Mouse (Mus musculus): ENCODE measurements around the gene Ufsp1. TPM values are rescaled to one million over a fixed set of nuclear protein-coding genes. Genes with fewer than 3 reads are reported as not detected.

Ufsp1 gene
- total and polyA plus RNA-seq, 2 experiments = 1.4 to 6.3 TPM

- peak; percentile 58 for DNase-seq (ENCODE audit: extremely low read depth, low read depth, low spot score)
- Histone ChIP-seq H3K9ac (ENCODE audit: low read depth, low read length) (peak within 1 kb of the TSS; percentile 88), H3K79me2 (ENCODE audit: control insufficient read depth, insufficient read depth, low read length) (peaks cover 11% of the 10 kb centered on the region; the same call in 1 of the 2 replicates), H3K4me1 (ENCODE audit: control insufficient read depth, insufficient read depth, low read length) (peaks cover 11% of the 10 kb centered on the region; the same call in 1 of the 2 replicates), H3K4me3 (ENCODE audit: insufficient read depth, low read depth, low read length) (peak within 1 kb of the TSS; percentile 74), H3K36me3 (ENCODE audit: control insufficient read depth, insufficient read depth, low read length) (no peaks in the 10 kb centered on the region), H3K27ac (replicated peaks; ENCODE audit: insufficient read depth, low read depth, low read length) (peak within 1 kb of the TSS; percentile 68), H3K27me3 (ENCODE audit: control insufficient read depth, insufficient read depth, low read length) (no peaks in the 10 kb centered on the region)
- TF ChIP-seq CTCF (IDR thresholded peaks at IDR 0.05; ENCODE audit: low read depth, low read length) (no peak), POLR2A (IDR thresholded peaks at IDR 0.05; ENCODE audit: extremely low read depth, insufficient read depth, low read length) (no peak)
- 35% methylated on average over 30 of the region's 30 CpGs for WGBS
Observed at GRCm38 (mm10) chr5:137314193-137315083, 20.0 kb downstream of the Ufsp1 start, which contains the start of gene Trip6. TSS of gene Trip6 (minus strand) at chr5:137314404.

- Histone ChIP-seq H3K27me3 (ENCODE audit: control insufficient read depth, insufficient read depth, low read length) (no peaks in the 10 kb centered on the region), H3K4me1 (ENCODE audit: control insufficient read depth, insufficient read depth, low read length) (peaks cover 11% of the 10 kb centered on the region; the same call in 1 of the 2 replicates), H3K79me2 (ENCODE audit: control insufficient read depth, insufficient read depth, low read length) (peaks cover 11% of the 10 kb centered on the region; the same call in 1 of the 2 replicates), H3K27ac (replicated peaks; ENCODE audit: insufficient read depth, low read depth, low read length) (no peak overlapping the region), H3K9ac (ENCODE audit: low read depth, low read length) (no peak overlapping the region), H3K4me3 (ENCODE audit: insufficient read depth, low read depth, low read length) (no peak overlapping the region), H3K36me3 (ENCODE audit: control insufficient read depth, insufficient read depth, low read length) (0 out of 2 replicates have a peak, but pooled peaks cover 1% of the 10 kb centered on the region)
- no peak for DNase-seq (ENCODE audit: extremely low read depth, low read depth, low spot score)
- TF ChIP-seq POLR2A (IDR thresholded peaks at IDR 0.05; ENCODE audit: extremely low read depth, insufficient read depth, low read length) (no peak), CTCF (IDR thresholded peaks at IDR 0.05; ENCODE audit: low read depth, low read length) (peak; percentile 56)
- WGBS = 67% methylated on average over 30 of the region's 30 CpGs
Observed at GRCm38 (mm10) chr5:137315084-137315903, 20.9 kb downstream of the Ufsp1 start.

GRCm38 (mm10) chr5:137317361-137317760, 22.9 kb downstream of the Ufsp1 start:
- no peak overlapping the region for H3K9ac ChIP-seq (ENCODE audit: low read depth, low read length)
- WGBS = 87% methylated on average over 8 of the region's 8 CpGs
- TF ChIP-seq POLR2A (IDR thresholded peaks at IDR 0.05; ENCODE audit: extremely low read depth, insufficient read depth, low read length) = no peak
- no peak for TF ChIP-seq CTCF (IDR thresholded peaks at IDR 0.05; ENCODE audit: low read depth, low read length)
- H3K27me3 ChIP-seq (ENCODE audit: control insufficient read depth, insufficient read depth, low read length) = no peaks in the 10 kb centered on the region
- H3K27ac ChIP-seq (replicated peaks; ENCODE audit: insufficient read depth, low read depth, low read length) = no peak overlapping the region
- no peak overlapping the region for H3K4me3 ChIP-seq (ENCODE audit: insufficient read depth, low read depth, low read length)
- H3K4me1 ChIP-seq (ENCODE audit: control insufficient read depth, insufficient read depth, low read length) = peaks cover 11% of the 10 kb centered on the region; the same call in 1 of the 2 replicates
- H3K79me2 ChIP-seq (ENCODE audit: control insufficient read depth, insufficient read depth, low read length) = peaks cover 11% of the 10 kb centered on the region; the same call in 1 of the 2 replicates
- H3K36me3 ChIP-seq (ENCODE audit: control insufficient read depth, insufficient read depth, low read length) = peaks cover 6% of the 10 kb centered on the region; the same call in 1 of the 2 replicates
- DNase-seq (ENCODE audit: extremely low read depth, low read depth, low spot score) = no peak

GRCm38 (mm10) chr5:137318570-137318969, 24.1 kb downstream of the Ufsp1 start:
- peaks cover 6% of the 10 kb centered on the region; the same call in 1 of the 2 replicates for H3K36me3 ChIP-seq (ENCODE audit: control insufficient read depth, insufficient read depth, low read length)
- TF ChIP-seq CTCF (IDR thresholded peaks at IDR 0.05; ENCODE audit: low read depth, low read length) (no peak), POLR2A (IDR thresholded peaks at IDR 0.05; ENCODE audit: extremely low read depth, insufficient read depth, low read length) (no peak)
- WGBS = 52% methylated on average over 1 of the region's 1 CpGs
- H3K4me3 ChIP-seq (ENCODE audit: insufficient read depth, low read depth, low read length) = no peak overlapping the region
- H3K4me1 ChIP-seq (ENCODE audit: control insufficient read depth, insufficient read depth, low read length) = peaks cover 6% of the 10 kb centered on the region; the same call in 1 of the 2 replicates
- H3K27ac ChIP-seq (replicated peaks; ENCODE audit: insufficient read depth, low read depth, low read length) = no peak overlapping the region
- H3K9ac ChIP-seq (ENCODE audit: low read depth, low read length) = no peak overlapping the region
- peaks cover 3% of the 10 kb centered on the region; the same call in 1 of the 2 replicates for H3K79me2 ChIP-seq (ENCODE audit: control insufficient read depth, insufficient read depth, low read length)
- DNase-seq (ENCODE audit: extremely low read depth, low read depth, low spot score) = peak; percentile 33
- no peaks in the 10 kb centered on the region for H3K27me3 ChIP-seq (ENCODE audit: control insufficient read depth, insufficient read depth, low read length)

- DNase-seq (ENCODE audit: extremely low read depth, low read depth, low spot score) = no peak
- Histone ChIP-seq H3K36me3 (ENCODE audit: control insufficient read depth, insufficient read depth, low read length) (peaks cover 6% of the 10 kb centered on the region; the same call in 1 of the 2 replicates), H3K4me3 (ENCODE audit: insufficient read depth, low read depth, low read length) (no peak overlapping the region), H3K9ac (ENCODE audit: low read depth, low read length) (no peak overlapping the region), H3K79me2 (ENCODE audit: control insufficient read depth, insufficient read depth, low read length) (no peaks in the 10 kb centered on the region), H3K27me3 (ENCODE audit: control insufficient read depth, insufficient read depth, low read length) (no peaks in the 10 kb centered on the region), H3K27ac (replicated peaks; ENCODE audit: insufficient read depth, low read depth, low read length) (no peak overlapping the region), H3K4me1 (ENCODE audit: control insufficient read depth, insufficient read depth, low read length) (peaks cover 6% of the 10 kb centered on the region; the same call in 1 of the 2 replicates)
- 96% methylated on average over 3 of the region's 3 CpGs for WGBS
- TF ChIP-seq CTCF (IDR thresholded peaks at IDR 0.05; ENCODE audit: low read depth, low read length) (no peak), POLR2A (IDR thresholded peaks at IDR 0.05; ENCODE audit: extremely low read depth, insufficient read depth, low read length) (no peak)
Observed at GRCm38 (mm10) chr5:137320996-137321395, 26.6 kb downstream of the Ufsp1 start.

All from liver, adult 2 months (tissue).